Mouse (Mus musculus): ENCODE results near the gene Tia1. TPM values are rescaled to one million over a fixed set of nuclear protein-coding genes. Genes with fewer than 3 reads are reported as not detected.

Tia1 gene
- total RNA-seq, 2 experiments from 2014 or later, result 40.3 to 56.3 TPM

DNA sequence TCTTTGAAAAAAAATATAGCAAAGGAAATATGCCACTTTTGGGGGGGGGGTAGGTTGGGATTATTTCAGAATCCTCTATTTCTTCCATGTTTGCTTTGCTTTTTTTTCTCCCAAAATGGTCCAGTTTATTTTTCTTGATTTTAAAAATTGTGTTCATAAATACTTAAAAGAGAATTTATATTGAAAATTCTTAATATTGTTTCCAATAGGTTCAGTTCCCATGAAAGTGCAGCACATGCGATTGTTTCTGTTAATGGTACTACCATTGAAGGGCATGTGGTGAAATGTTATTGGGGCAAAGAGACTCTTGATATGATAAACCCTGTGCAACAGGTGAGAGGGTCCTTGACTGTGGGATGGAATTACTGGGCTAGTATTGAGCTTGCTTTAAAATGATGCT, 22.3 kb downstream of the Tia1 start, which contains the start of gene Gm44790:
Gene Gm44790 (plus strand): TSS at position 301 of the 400 bp plus-strand sequence.
- DNase-seq (ENCODE audit: low spot score in 2 of 2), result no peak

DNA sequence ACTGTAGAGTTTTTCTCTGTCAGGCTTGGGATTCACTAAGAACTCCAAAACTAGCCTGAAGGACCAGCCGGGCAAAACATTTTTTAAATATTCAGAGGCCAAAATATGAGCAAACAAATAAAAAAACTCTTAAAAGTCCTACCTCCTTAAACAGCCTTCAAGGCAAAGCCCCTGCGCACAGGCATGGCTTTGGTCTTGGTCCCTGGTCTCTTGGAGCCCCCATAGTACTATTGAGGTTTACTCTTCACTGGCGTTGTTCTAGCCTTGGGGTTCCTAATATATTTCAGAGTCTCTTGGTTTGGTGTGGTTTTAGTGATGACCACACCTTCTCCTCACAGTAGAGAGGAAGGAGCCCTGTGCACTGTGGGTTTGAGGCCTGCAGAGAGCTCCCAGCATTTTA, 27.5 kb downstream of the Tia1 start:
- no peak for DNase-seq (ENCODE audit: low spot score in 2 of 2)

DNA sequence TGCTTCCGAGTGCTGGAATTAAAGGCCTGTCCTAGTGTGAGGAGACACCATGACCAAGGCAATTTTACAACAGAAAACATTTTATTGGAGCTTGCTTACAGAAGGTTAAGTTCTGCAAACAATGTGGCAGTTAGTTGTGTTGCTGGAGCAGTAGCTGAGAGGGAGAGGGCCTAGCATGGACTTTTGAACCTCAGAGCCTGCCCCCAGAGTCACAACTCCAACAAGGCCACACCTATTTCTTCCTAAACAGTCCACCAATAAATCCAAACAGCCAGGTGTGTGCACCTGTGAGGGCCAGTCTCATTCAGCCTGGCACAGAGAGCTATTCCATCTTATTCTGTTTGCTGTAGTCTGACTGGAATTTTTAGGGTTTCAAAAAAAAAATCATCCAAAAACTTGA, 29.7 kb downstream of the Tia1 start:
- DNase-seq (ENCODE audit: low spot score in 2 of 2), result no peak

DNA sequence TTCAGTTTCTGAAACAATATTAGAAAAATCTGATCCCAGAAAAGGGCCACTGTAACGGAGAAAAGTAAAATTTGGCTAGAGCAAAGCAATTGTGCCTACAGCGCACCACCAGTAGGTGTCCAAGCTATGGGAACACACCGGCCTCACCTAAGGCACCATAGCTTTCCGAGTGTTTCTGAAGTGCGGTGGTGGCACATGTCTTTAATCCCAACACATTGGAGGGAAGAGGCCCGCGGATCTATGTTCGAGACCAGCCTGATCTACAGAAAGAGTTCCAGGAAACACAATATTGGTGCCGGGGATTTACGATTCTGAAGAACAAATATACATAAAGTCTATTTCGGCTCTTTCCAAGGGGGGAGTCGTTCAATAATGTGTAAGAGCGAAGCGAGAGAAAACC, 33.7 kb downstream of the Tia1 start:
- DNase-seq (ENCODE audit: low spot score in 2 of 2), result peak; percentile 36 to 52

DNA sequence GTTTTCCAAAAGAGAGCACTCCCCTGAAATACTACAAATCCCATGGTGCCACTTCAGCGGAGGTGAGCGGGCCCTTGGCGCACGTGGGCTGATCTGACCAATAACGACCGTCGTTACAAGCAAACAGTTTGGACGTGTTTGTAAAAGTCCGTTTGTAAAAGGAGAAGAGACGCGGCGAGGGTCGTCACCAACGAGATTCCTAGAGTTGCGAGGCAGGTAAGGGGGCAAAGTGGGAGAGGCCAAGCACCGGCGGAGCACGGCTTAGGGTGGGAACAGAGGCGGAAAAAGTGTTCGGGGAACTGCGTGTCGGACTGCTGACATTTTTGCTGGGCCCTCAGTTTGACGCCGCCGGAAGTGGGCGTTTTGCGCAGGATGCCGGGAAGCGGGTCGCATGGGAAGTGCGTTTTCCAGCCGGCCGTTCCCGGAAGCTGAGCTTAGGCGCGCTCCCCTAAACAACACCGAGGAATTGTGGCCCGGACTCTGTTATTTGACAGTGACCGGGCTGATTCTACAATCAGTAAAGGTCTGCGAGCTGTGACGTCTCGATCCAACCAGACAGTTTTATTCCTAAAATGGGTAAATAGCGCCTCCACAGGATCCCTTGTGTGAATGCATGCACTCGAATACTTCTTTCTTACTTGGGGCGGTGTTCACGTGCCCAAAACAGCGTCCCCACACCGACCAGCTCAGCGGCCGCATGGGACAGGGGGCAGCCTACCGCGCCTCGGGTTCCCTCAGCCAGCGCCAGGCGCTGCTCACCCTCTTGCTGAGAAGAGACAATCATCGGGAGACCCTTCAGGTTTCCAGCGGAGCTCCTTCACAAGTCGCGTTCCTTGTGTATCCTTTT, 34.5 kb downstream of the Tia1 start, which contains the start of gene C87436:
Gene C87436 (plus strand): TSS at position 103 of the 847 bp plus-strand sequence.
- peak; percentile 95 to 96 for DNase-seq (ENCODE audit: low spot score in 2 of 2)

DNA sequence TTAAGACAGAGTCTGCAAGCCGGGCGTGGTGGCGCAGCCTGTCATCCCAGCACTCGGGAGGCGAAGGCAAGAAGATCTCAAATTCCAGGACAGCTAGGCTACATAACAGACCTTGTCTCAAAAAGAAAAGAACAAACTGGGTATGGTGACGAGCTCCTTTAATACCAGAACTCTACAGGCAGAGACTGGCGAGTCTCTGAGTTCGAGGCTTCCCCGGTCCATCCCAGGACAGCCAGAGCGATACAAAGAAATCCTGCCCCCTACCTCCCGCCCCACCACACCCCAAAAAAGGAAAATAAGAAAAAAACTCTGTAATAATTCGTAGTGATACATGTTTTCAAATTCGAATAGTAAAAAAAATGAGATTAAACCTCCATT, 35.1 kb downstream of the Tia1 start:
- DNase-seq (ENCODE audit: low spot score in 2 of 2), result no peak

DNA sequence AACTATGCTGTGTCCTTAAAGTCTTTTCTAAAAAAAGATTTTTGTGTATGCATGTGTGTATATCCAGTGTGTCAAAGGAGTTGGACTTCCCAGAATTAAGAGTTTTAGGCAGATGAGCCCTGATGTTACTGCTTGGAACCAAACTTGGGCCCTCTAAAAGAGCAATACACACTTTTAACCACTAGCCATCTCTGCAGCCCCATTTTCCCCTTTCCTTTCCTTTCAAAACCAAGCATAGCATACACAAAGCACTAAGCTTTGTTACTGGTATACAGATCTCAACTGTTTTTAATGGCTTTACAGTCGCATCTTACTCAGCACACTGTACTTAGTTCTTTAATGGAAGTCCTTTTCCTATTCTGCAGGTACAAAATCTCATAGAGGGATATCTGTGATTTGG, 35.5 kb downstream of the Tia1 start:
- DNase-seq (ENCODE audit: low spot score in 2 of 2), result no peak

DNA sequence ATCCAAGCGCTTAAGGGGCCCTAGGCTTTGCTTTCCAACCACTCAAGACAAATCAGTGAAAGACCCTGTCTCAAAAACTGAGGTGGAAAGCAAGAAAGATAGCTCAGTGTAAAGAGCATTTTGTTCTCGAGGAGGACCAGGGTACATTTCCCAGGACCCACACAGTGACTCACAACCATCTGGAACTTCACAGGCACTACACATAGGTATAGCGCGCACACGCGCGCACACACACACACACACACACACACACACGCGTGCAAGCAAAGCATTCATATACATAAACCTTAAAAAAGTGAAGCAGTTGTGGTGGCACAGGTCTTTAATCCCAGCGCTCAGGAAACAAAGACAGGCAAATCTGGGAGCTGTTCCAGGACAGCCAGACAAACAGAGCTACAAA, 37.6 kb downstream of the Tia1 start:
- no peak for DNase-seq (ENCODE audit: low spot score in 2 of 2)

DNA sequence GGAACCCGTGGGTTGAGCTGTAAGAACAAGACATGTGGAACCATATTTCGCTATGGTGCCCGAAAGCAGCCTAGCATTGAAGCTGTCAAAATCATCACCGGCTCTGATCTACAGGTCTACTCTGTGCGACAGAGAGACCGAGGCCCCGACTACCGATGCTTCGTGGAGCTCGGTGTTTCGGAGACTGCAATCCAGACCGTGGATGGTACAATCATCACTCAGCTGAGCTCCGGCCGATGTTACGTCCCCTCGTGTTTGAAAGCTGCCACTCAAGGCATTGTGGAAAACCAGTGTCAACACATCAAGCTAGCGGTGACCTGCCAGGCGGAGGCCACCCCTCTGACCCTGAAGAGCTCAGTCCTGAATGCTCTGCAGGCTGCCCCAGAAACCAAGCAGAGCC, 41.5 kb downstream of the Tia1 start:
- no peak for DNase-seq (ENCODE audit: low spot score in 2 of 2)

DNA sequence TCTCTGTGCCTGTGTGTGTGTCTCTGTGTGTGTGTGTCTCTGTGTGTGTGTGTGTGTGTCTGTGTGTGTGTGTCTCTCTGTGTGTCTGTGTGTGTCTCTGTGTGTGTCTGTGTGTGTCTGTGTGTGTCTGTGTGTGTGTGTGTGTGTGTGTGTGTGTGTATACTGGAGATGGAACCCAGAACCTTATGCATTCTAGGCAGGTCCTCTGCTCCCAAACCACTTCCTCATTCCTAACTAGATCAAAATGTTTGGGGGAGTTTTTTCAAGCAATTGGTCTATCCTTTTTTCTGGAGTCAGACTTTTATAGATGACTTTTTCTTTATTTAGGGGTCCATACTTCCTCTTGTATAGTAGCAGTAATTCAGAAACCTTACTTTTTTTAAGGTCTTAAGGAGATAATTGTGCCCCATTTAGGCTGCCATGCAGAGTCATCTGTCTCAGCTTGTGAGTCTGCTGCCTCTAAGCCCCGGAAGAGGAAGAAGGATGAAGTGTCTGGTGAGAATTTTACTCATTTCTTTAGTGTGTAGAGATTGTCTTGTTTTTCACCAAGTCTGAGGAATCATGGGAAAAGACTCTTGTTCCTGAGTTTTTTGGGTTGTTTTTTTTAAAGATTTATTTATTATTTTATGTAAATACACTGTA, 43.0 kb downstream of the Tia1 start:
- no peak for DNase-seq (ENCODE audit: low spot score in 2 of 2)

DNA sequence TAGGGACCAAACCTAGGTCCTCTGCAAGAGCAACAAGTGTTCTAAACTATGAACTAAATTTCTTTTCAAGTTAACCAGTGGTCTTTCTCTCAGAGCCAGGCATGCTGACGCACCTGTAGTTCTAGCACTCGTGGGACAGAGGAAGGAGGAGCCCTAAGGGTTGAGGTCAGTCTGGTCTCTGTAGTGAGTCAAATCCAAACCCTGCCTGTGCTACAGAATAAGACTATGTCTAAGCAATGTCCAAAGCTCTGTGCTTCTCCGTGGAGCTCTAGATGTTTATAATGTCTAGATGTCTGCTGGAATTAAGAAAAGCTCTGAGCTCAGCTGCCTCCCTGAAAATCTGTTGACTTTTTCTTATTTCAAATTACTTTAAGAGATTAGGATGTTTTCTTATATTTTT, 52.7 kb downstream of the Tia1 start:
- DNase-seq (ENCODE audit: low spot score in 2 of 2), result no peak

DNA sequence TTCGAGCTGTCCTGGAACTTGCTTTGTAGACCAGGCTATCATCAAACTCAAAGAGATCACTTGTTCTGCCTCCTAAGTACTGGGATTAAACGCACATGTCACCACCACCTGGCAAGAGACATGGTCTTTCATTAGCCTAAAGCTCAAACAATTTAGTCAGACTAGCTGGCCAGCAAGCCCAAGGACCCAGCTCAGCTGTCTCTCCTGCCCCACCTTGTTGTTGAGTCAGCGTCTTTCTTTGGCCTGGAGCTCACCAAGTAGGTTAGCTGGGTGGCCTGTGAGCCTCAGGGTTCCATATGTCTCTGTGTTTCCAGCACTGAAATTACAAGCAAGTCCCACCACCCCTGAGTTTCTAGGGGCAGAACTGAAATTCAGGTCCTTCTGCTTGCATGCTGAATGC, 59.1 kb downstream of the Tia1 start:
- no peak for DNase-seq (ENCODE audit: low spot score in 2 of 2)

DNA sequence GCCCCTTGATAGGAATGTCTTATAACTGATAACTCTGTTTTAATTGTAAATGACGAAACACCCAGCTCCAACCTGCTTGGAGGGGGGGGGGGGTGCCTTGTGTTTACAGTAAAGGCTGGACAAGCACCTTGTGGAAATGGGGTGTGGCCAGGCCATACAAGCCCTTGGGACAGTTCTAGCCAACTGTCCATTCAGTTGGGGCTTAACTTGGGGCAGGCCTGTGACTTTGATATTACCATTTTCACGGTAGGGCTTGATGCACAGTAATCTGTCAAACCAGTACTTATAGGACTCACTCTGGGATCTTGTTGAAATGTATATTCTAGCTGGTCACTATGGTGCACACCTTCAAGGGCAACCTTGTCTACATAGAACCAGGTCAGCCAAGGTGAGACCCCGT, 67.3 kb downstream of the Tia1 start:
- DNase-seq (ENCODE audit: low spot score in 2 of 2), result no peak

DNA sequence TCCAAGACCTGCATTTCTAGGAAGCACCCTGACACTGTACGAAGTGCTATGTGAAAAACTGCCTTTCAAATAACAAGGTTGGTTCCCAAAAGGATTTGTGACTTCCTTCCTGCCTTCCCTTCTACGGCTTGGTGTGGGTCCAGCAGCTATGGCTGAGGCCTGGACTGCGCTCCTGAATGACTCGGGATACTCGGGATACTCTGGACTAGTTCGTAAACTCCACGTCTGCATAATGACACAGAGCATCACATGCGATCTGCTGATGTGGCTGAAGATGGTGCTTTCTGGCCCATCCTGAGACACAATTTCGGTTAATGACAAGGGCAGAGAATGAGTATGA, 67.7 kb downstream of the Tia1 start:
- DNase-seq (ENCODE audit: low spot score in 2 of 2), result no peak

DNA sequence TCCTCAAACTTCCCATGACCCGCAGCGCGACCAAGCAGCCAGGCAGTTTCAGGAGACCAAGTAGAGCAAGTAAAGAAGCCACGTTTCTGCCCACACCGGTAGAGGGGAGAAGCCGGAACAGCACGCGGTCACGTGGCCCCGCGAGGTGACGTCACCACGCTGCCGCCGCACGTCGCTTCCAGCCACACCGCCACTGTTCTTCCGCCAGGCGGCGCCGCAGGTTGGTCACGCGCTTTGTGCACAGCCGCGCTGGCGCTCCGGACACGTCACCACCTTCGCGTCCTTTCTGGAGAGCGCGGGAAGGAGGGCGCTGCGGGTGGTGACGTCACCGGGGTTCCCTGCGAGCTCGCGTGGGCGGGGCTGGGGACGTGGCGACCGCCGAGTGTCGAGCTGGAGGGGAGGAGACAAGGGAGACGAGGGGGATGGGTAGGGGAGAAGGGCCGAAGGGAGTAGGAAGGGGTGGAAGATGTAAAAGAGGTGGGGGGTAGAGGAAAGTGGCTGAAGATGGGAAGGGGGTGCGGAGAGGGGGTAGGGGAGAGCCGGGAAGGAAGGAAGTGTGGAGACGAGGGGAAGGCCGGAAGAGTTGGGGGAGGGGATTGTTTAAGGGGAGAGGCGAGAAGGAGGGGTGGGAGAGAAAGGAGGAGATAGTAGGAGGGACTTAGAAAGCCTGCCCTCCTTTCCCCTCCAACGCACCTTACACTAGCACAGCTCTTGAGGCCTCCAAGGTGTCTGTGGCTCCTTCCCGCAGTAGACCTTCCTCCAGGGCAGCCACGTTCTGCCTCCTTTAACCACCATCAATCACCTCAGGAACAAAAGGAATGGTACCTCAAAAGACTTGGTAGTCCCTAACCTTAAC, 68.3 kb downstream of the Tia1 start:
- peak; percentile 100 for DNase-seq (ENCODE audit: low spot score in 2 of 2)

DNA sequence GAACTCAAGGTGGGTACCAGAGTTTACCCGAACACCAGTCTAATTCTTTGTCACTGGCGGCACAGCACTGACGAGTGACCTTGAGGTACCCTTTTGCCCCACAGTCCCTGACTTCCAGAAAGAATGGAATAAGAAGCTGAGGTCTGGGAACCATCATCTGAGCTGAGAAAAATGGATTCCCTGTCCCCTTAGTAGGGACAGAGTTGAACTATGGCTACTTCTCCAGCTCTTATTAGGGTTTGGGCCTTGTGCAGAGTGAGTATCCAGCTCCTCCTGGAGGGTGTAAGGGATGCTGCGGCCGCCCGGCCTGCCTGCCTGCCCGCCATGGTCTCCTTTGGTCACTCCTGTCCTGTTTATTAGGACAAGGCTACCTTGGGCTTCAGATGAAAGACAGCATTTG, 69.1 kb downstream of the Tia1 start:
- no peak for DNase-seq (ENCODE audit: low spot score in 2 of 2)

DNA sequence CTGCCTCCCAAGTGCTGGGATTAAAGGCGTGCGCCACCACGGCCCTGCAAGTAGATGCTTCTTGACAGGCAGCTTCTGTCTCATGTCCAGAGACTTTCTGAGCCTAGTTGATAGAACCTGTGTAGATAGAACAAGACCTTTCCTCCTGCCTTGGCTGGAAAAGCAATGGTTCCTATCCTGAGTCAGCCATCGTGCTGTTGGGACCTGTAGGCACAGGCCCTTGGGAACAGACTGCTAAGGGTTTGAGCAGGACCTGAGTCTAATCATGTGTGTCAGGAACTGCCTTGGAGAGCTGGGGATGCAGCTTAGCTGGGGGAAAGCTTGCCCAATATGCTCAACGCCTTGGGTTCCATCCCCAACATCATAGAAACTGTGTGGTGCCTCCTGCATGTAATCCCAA, 70.1 kb downstream of the Tia1 start:
- no peak for DNase-seq (ENCODE audit: low spot score in 2 of 2)

DNA sequence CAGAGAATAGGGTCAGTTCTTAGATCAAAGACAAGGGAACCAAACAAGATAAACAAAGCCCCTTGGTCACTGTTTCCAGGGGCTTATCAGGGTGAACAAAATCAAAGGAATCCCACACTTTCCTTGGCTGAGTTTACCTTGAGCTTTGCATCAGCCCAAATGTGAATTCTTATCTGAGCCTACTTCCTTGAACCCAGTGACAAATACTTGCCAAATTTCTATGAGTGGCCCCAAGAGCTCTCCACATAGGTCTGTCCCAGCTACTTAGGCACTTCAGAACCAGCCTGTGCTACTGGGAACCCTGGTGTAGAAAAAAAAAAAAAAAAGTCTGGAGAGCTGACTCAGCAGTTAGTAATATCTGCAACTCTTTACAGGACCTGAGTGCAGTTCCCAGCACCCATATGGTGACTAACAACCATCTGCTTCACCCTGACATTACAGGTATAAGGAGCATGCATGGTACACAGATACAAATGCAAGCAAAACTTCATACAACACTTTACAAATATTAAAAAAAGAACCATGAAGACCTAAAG, 70.7 kb downstream of the Tia1 start:
- DNase-seq (ENCODE audit: low spot score in 2 of 2), result no peak

DNA sequence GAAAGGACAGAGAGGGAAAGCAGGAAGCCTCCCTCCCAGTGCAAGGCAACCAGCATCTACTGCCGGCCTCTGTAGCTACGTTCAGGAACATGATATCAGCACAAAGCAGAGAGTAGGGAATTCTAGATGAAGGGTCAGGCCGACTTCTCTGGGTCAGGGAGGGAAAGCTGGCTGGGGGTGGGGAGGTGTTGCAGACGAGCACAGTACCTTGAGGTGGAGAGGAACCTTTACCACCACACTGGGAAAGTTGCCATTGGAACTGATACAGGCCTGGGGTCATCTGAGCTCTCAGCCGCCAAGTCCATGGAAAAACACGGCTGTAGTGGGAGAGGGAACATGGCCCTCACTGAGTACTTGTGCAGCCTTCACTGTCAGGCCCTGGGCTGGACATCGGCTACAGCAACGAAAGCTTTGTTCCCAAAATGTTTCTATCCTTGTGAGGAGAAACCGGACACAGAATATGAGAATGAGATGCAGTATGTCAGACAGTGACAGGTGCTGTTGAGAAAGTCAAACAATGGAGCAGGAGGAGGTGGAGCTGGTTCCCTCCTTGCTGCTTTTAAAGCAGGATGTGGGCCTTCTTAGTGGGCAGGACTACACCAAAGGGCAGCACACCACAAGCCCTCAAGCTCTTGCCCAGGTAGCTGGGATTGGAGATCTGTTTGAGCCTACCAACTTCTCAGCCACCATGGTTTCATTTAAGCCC, 71.6 kb downstream of the Tia1 start:
- DNase-seq (ENCODE audit: low spot score in 2 of 2), result no peak

DNA sequence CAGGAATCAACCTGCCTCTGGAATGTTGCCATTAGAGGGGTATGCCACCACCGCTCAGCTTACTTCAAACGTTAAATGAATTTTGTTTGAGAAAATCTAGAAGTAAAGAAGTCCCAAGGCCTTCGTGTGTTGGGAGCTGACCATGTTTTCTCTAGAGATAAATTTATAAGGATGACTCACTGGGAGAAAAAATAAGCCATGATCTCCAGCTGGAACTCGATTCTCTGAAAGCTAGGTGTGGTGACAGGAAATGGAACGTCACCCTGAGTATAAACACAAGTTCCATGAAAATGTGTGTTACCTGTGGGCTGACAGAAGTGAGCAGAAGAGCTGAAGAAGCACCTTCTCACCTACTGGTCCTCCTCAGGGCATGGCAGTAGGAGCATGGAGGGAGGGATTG, 72.9 kb downstream of the Tia1 start:
- no peak for DNase-seq (ENCODE audit: low spot score in 2 of 2)

DNA sequence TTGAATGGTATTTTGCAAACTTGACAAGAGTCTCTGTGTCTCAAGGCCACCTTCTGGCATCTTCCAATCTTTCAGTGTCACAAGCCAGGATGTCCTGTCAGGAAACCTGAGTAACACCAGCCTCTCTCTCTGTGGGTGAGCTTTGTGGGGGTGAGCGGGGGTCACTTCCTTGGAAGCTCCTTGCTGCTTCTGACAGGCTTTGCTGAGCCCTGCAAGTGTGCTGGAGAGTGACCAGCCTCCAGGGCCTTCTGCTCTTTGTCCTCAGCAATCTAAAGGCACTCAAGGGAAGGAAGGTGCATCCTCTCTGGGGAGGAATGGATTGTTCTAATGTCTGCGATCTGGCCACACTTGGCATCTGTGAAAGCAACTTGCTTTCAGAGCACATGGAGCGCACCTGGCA, 75.3 kb downstream of the Tia1 start:
- DNase-seq (ENCODE audit: low spot score in 2 of 2), result no peak
